Mouse (Mus musculus): ENCODE measurements around the gene Cacng6.
"Not testable (repeated sequence)": the region's sequence is repeated elsewhere in the genome, so short reads cannot be mapped to it uniquely, and the experiment has no call there.

The Cacng6 gene

GRCm38 (mm10) chr7:3423895-3424294 is at the start of gene Cacng6:
Cacng6 (plus strand) TSS chr7:3424195.
- no peak for DNase-seq

DNA sequence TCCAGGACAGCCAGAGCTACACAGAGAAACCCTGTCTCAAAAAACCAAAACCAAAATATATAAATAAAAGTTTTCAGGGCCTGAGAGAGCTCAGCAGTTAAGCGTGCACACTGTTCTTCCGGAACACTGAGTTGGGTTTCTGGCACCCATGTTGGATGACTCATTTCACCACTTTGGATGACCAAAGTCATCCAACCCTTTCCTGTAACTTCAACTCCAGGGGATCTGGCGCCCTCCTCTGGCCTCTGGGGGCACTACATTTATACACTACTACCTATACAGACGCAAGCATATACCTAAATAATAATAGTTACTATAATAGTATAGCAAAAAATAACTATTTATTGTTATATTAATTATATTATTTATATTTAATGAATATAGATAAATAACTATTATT is 47.2 kb upstream of the Cacng6 start:
- DNase-seq, result peak; percentile 42 to 75

- no peak for DNase-seq
Measured at GRCm38 (mm10) chr7:3382123-3382522, 41.9 kb upstream of the Cacng6 start.

- DNase-seq, result no peak
Measured at GRCm38 (mm10) chr7:3384807-3385319, 39.1 kb upstream of the Cacng6 start.

DNA sequence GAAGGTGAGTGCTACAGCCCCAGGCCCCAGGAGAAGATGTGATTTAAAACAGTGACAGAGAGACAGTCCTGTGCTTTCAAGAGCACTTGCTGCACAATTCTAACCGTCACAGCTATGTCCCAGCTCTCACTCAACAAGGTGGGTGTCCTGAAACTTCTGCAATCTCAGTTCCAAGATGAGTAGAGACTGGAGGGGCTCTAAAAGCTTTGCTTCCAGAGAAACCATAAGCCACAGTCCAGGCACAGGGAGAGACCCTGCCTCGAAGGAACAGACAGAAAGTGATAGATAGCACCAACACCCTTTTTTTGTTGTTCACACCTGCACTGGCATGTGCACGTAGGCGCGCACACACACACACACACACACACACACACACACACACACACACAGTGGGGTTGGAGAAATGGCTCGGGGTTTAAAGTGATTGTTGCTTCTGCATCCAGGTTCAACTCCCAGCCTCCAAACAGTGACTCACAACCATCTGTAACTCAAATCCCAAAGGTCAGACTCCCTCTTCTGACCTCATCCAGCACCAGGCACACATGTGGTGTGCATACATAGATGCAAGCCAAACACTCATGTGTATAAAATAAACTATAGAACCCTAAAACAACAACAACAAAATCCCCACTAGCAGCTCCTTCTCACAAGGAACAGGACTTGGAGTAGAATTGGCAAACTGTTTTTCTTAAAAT is 37.8 kb upstream of the Cacng6 start:
- no peak for DNase-seq

DNA sequence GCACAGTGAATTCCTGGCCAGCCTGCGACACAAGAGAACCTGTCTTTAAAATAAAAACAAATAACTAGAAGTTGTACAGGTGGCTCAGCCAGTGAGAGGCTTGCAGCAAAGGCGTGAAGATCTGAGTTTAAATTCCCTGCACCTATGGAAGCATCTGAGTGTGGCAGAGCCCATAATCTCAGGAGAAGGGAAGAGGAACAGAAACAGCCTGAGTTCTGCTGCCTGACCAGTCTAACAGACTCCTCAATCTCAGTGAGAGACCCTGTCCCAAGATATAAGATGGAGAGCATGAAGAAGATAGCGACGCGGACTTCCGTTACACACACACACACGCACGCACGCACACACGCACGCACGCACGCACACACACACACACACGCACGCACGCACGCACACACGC is 36.2 kb upstream of the Cacng6 start:
- DNase-seq, result no peak

DNA sequence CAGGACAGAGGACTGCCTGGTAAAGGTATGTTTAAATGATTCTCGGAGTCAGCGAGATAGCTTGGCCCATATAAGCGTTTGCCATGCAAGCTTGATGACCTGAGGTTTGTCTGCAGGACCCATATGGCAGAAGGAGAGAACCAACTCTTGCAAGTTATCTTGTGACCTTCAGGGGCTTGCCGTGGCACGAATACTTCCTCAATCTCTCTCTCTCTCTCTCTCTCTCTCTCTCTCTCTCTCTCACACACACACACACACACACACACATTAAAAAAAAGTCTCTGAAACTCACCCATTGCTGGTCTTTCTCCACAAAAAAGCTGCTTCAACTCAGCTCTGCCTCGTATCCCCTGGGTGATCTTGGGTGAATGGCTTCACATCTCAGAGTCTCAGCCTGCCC is 35.1 kb upstream of the Cacng6 start:
- no peak for DNase-seq

GRCm38 (mm10) chr7:3389444-3390412 is 34.3 kb upstream of the Cacng6 start:
- peak; percentile 70 to 78 for DNase-seq

GRCm38 (mm10) chr7:3390413-3391080 is 33.4 kb upstream of the Cacng6 start, which contains the start of gene Cacng8:
Cacng8 (plus strand) TSS chr7:3390683.
- no peak for DNase-seq

- no peak for DNase-seq
Measured at GRCm38 (mm10) chr7:3391081-3391451, 32.9 kb upstream of the Cacng6 start.

- DNase-seq, result no peak
Measured at GRCm38 (mm10) chr7:3391809-3392208, 32.2 kb upstream of the Cacng6 start.

DNA sequence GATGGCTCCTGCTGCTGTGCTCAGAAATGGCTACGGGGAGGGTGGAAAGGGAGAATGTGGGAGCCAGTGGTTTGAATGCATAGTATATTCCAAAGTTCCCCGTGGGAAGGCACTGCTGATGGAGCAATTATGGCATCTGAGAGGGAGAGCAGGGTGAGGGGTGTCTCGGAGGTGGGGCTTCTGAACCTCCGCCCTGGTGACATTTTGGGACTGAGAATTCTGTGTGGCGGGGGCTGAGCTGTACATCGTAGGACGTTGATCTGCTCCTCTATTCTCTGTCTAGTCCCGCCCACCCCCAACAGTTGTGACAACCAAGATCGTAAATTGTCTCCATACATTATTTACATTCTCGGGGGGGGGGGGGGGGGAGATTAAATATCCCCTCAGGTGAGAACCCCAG is 26.6 kb upstream of the Cacng6 start:
- no peak for DNase-seq

DNA sequence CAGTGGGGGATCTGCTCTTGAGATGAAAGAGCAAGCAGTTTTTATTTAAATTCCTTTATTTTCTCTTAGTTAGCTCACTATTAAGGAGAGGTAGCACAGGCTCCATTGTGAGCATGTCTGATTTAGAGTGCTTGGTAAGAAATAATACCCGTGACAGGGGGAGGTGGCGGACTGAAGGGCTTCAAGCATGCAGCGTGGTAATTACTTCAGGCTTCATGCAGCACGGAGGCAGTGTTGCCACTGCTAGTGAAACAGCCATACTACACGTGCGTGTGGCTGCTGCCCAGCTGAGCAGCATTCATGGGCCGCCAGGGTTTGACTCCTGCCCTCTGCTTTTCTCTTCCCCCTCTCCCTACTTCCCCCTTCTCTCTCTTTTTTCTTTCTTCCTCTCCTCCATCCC is 26.2 kb upstream of the Cacng6 start:
- no peak for DNase-seq

GRCm38 (mm10) chr7:3398363-3398762 is 25.6 kb upstream of the Cacng6 start:
- not testable (repeated sequence) for DNase-seq

DNA sequence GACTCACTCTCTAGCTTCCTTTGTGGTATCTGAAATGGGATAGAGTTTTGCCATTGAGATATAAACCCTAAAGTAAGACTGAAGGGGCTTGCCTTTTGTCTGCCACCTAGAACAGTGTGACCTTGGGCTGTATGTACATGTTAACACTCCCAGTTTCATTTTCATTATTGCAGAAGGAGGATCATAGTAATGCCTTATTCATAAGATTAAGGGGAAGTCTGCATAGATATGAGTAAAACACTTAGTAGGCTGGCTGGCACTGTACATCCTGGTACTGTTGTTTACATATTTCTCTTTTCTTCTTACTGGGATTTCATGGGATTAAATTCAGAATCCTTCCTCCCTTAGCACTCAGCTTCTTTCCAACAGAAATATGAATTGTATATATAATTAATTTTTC is 24.1 kb upstream of the Cacng6 start:
- no peak for DNase-seq

DNA sequence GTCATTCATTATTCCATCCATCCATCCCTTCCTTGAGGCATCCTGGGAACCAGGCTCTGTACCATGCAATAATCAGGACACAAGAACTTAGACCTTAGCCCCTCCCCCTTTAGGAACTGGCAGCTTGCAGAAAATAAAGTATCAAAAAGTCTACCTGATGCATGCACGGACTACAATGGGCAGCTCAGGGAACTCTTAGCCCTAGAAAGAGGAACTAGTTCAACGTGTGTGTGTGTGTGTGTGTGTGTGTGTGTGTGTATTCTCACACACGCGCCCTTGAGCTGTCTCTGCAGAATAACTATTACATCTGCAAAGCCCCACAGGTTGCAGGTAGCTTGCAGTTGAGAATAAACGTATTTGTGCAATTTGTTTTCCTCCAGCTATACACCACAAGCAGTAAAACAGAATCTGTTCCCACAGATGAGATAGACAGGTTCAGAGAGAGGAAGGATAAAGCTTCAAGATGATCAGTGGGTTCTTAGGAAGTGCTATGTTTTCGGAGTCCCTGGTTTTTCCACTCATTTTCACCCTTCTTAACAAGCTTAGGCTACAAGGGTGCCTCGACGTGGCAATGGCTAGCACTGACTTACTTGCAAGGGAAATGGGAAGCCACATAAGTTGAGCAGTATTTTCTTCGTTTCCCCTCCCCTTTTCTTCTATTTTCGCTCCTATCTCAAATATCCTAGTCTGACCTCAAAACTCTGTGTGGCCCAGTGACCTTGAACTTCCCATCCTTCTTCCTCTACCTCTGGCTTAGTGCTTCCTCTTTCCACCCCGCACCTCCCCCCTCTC is 14.1 kb upstream of the Cacng6 start:
- DNase-seq, result no peak

GRCm38 (mm10) chr7:3411160-3411941 is 12.6 kb upstream of the Cacng6 start:
- no peak for DNase-seq

- DNase-seq, result peak in 1 of 2 experiments; percentile 14
Measured at GRCm38 (mm10) chr7:3412036-3412435, 12.0 kb upstream of the Cacng6 start.

DNA sequence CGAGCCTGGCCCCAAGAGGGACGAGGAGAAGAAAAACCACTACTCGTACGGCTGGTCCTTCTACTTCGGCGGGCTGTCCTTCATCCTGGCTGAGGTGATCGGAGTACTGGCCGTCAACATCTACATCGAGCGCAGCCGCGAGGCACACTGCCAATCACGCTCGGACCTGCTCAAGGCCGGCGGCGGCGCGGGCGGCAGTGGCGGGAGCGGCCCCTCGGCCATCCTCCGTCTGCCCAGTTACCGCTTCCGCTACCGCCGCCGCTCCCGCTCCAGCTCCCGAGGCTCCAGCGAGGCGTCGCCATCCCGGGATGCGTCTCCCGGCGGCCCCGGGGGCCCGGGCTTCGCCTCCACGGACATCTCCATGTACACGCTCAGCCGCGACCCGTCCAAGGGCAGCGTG is 9.1 kb upstream of the Cacng6 start:
- peak in 1 of 2 experiments; percentile 21 for DNase-seq

DNA sequence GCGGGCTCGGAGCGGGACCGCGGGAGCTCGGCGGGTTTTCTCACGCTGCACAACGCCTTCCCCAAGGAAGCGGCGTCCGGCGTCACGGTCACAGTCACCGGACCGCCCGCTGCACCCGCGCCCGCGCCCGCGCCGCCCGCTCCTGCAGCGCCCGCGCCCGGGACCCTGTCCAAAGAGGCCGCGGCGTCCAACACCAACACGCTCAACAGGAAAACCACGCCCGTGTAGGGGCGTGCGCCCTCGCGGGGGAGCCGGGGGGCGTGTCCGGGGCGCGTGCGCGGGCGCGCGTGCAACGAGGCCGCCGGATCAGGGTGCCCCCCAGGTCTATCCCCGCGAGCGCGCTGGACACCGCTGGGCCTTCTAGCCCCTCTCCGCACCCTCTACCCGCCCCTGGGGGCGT is 8.6 kb upstream of the Cacng6 start:
- peak; percentile 11 to 47 for DNase-seq

DNA sequence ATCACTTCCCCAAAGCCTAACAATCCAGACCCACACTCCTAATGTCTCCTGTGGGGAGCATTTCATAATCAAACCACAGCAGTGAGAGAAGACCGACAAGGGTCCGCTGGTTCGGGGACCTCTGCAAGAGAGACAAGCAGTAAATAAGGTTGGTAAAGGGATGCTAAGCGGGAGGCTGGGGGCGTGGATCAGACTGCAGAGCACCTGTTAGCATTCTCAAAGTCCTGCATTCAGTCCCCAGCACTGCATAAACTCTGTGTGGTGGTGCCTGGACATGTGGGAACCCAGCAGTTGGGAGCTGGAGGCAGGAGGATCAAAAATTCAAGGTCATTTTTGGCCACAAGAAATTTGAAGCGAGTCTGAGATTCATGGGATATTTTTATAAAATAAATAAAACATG is 4.1 kb upstream of the Cacng6 start:
- DNase-seq, result no peak
